Mouse (Mus musculus): ENCODE results near the gene Stau1. TPM values are rescaled to one million over a fixed set of nuclear protein-coding genes. Genes with fewer than 3 reads are reported as not detected.
A peak's percentile ranks its signal among the peaks of the same experiment; 100 is the strongest.
"Not testable (repeated sequence)": the region's sequence is repeated elsewhere in the genome, so short reads cannot be mapped to it uniquely, and the experiment has no call there.

Stau1 gene
- polyA plus RNA-seq, 1 experiment from 2014 or later = 50.9 TPM

DNA sequence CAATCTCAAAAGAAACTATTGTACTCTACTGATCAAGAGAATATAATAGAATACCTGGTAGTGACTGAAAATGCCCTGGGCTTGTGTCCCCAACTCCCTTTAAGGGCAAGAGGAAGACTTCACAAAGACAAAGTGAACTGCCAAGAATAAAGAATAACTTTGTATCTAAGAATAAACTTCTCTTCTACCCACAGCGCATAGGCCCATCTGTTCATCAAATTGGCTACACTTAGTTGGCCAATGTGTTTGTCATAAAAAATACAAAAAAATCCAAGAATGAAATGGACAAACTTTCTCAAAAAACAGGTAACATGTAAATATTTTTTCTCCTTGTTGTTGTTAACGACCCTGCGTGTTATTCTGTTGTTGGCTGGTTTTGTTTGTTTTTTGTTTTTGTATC is 14.4 kb upstream of the Stau1 start:
- H3K4me1 ChIP-seq (replicated peaks) = peaks cover 7% of the 10 kb centered on the region
- no peak overlapping the region for H3K4me3 ChIP-seq
- H3K9ac ChIP-seq = no peak overlapping the region
- no peaks in the 10 kb centered on the region for H3K36me3 ChIP-seq
- WGBS = 87% methylated on average over 3 of the region's 3 CpGs
- H3K27ac ChIP-seq = no peak overlapping the region
- H3K9me3 ChIP-seq (replicated peaks) = no peaks in the 10 kb centered on the region
- no peak for ATAC-seq (replicated peaks; ENCODE audit: insufficient number of reproducible peaks, insufficient read depth, low FRiP score, low read depth)
- H3K4me2 ChIP-seq = no peak overlapping the region
- no peaks in the 10 kb centered on the region for H3K27me3 ChIP-seq

GRCm38 (mm10) chr2:167009483-167009882 is 13.4 kb upstream of the Stau1 start:
- ATAC-seq (replicated peaks; ENCODE audit: insufficient number of reproducible peaks, insufficient read depth, low FRiP score, low read depth) = no peak
- H3K27ac ChIP-seq = 0 out of 2 replicates have a peak overlapping the region, but pooled peaks have one; percentile 19

GRCm38 (mm10) chr2:167007565-167007964 is 11.5 kb upstream of the Stau1 start:
- H3K4me2 ChIP-seq; H3K36me3 ChIP-seq; H3K27me3 ChIP-seq; H3K4me1 ChIP-seq (replicated peaks); H3K4me3 ChIP-seq; ATAC-seq (replicated peaks; ENCODE audit: insufficient number of reproducible peaks, insufficient read depth, low FRiP score, low read depth); H3K9ac ChIP-seq; H3K9me3 ChIP-seq (replicated peaks); H3K27ac ChIP-seq: not testable (repeated sequence)
- 70% methylated on average over 4 of the region's 4 CpGs for WGBS

More at GRCm38 (mm10) chr2:167009483-167009882, 13.4 kb upstream of the Stau1 start:
- Histone ChIP-seq H3K9me3 (replicated peaks) (no peaks in the 10 kb centered on the region), H3K4me2 (no peak overlapping the region), H3K4me3 (no peak overlapping the region), H3K4me1 (replicated peaks) (peaks cover 4% of the 10 kb centered on the region; the same call in 1 of the 2 replicates), H3K36me3 (no peaks in the 10 kb centered on the region), H3K9ac (no peak overlapping the region), H3K27me3 (no peaks in the 10 kb centered on the region)
- 46% methylated on average over 4 of the region's 4 CpGs for whole genome bisulfite sequencing

DNA sequence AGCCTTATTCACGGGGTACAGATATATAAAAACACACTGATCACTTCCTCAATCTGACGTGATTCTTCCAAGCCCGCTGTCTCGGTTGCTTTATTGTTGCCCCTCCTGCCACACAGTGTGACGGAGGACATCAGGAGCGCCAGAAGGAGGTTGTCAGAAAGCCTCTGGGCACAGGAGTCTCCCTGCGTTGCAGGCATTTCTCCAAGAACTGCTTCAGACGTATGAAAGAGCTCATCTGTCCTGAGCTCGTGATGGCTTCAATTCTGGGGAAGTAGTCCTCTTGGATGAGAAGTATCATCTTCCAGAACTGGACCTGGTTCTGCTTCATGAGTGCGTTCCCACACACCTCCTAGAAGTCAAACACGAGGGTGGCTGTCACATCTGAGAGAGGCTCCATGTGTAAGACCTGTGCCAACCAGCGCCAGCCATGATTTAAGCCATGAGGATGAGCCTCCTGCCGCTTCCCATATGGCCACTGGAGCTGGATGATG is 10.9 kb upstream of the Stau1 start:
- Histone ChIP-seq H3K4me2 (no peak overlapping the region), H3K27ac (no peak overlapping the region), H3K27me3 (no peaks in the 10 kb centered on the region), H3K4me3 (no peak overlapping the region), H3K9ac (no peak overlapping the region), H3K4me1 (replicated peaks) (peaks cover 7% of the 10 kb centered on the region; the same call in 1 of the 2 replicates), H3K9me3 (replicated peaks) (no peaks in the 10 kb centered on the region), H3K36me3 (no peaks in the 10 kb centered on the region)
- WGBS = 68% methylated on average over 13 of the region's 13 CpGs
- no peak for ATAC-seq (replicated peaks; ENCODE audit: insufficient number of reproducible peaks, insufficient read depth, low FRiP score, low read depth)

GRCm38 (mm10) chr2:167006355-167006754 is 10.3 kb upstream of the Stau1 start:
- Histone ChIP-seq H3K9ac (no peak overlapping the region), H3K4me2 (no peak overlapping the region), H3K9me3 (replicated peaks) (no peaks in the 10 kb centered on the region), H3K27me3 (no peaks in the 10 kb centered on the region), H3K4me3 (no peak overlapping the region), H3K36me3 (no peaks in the 10 kb centered on the region), H3K4me1 (replicated peaks) (peaks cover 7% of the 10 kb centered on the region; the same call in 1 of the 2 replicates), H3K27ac (no peak overlapping the region)
- WGBS = 77% methylated on average over 2 of the region's 2 CpGs
- no peak for ATAC-seq (replicated peaks; ENCODE audit: insufficient number of reproducible peaks, insufficient read depth, low FRiP score, low read depth)

DNA sequence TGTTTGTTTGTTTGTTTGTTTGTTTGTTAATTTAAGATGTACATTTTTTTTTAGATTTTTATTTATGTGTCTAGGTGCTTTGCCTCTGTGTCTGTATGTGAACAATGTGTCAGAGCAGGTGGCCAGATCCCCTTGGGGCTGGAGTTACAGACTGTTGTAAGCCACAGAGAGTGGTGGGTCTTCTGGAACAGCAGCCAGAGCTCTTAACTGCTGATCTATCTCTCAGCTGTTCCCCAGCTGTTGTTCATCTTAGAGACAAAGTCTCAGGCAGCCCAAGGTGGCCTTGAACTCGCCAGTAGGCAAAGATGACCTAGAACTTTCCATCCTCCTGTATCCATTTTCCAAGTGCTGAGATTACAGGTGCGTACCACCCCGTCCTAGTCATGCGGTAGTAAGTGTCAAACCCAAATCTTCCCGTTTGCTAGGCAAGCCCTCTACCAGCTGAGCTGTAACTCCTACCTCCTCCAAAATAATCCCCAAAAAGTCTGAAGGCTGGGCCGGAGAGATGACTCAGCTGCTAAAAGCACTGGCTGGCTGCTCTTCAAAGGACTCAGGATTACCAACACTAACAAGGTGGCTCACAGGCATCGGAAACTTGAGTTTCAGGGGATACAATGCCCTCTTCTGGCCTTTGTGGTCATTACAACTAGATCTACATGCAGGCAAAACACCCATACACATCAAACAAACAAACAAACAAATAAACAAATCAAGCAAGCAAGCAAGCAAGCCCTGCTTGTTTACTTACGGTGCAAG is 8.2 kb upstream of the Stau1 start:
- no peaks in the 10 kb centered on the region for H3K36me3 ChIP-seq
- 46% methylated on average over 8 of the region's 8 CpGs for WGBS
- H3K4me2 ChIP-seq = no peak overlapping the region
- H3K27me3 ChIP-seq = no peaks in the 10 kb centered on the region
- peaks cover 7% of the 10 kb centered on the region; the same call in 1 of the 2 replicates for H3K4me1 ChIP-seq (replicated peaks)
- H3K9ac ChIP-seq = peak overlapping the region; percentile 25; the same call in 1 of the 2 replicates
- no peaks in the 10 kb centered on the region for H3K9me3 ChIP-seq (replicated peaks)
- H3K4me3 ChIP-seq = no peak overlapping the region
- no peak overlapping the region for H3K27ac ChIP-seq
- no peak for ATAC-seq (replicated peaks; ENCODE audit: insufficient number of reproducible peaks, insufficient read depth, low FRiP score, low read depth)

GRCm38 (mm10) chr2:167001486-167001885 is 5.4 kb upstream of the Stau1 start:
- Histone ChIP-seq H3K36me3 (no peaks in the 10 kb centered on the region), H3K4me1 (replicated peaks) (peaks cover 6% of the 10 kb centered on the region; the same call in 1 of the 2 replicates), H3K27ac (no peak overlapping the region), H3K4me3 (no peak overlapping the region), H3K4me2 (no peak overlapping the region), H3K9me3 (replicated peaks) (no peaks in the 10 kb centered on the region), H3K27me3 (no peaks in the 10 kb centered on the region), H3K9ac (no peak overlapping the region)
- ATAC-seq (replicated peaks; ENCODE audit: insufficient number of reproducible peaks, insufficient read depth, low FRiP score, low read depth) = no peak
- 73% methylated on average over 9 of the region's 9 CpGs for WGBS

DNA sequence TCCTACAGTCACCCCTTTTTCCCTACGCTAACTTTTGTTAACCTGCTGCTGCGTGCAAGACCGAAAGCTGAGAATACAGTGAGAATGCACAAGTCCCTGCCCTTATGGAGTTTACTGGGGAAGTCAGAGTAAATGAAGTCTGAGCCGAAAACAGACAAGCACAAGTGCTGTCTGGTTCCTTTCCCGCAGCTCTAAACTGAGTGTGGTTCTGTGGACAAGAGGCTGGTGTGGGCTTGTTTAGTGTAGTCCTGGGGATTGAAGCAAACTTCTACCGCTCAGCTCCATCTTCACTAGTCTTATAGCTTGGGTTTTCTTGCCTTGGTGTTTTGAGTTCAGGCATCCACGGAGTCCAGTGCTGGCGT is 415 bp upstream of the Stau1 start:
- Histone ChIP-seq H3K36me3 (no peaks in the 10 kb centered on the region), H3K27me3 (no peaks in the 10 kb centered on the region), H3K27ac (peak overlapping the region; percentile 98), H3K9me3 (replicated peaks) (no peaks in the 10 kb centered on the region), H3K9ac (peak overlapping the region; percentile 36), H3K4me1 (replicated peaks) (peaks cover 31% of the 10 kb centered on the region), H3K4me2 (peak overlapping the region; percentile 54), H3K4me3 (peak overlapping the region; percentile 98)
- 36% methylated on average over 8 of the region's 8 CpGs for WGBS
- ATAC-seq (replicated peaks; ENCODE audit: insufficient number of reproducible peaks, insufficient read depth, low FRiP score, low read depth) = no peak

DNA sequence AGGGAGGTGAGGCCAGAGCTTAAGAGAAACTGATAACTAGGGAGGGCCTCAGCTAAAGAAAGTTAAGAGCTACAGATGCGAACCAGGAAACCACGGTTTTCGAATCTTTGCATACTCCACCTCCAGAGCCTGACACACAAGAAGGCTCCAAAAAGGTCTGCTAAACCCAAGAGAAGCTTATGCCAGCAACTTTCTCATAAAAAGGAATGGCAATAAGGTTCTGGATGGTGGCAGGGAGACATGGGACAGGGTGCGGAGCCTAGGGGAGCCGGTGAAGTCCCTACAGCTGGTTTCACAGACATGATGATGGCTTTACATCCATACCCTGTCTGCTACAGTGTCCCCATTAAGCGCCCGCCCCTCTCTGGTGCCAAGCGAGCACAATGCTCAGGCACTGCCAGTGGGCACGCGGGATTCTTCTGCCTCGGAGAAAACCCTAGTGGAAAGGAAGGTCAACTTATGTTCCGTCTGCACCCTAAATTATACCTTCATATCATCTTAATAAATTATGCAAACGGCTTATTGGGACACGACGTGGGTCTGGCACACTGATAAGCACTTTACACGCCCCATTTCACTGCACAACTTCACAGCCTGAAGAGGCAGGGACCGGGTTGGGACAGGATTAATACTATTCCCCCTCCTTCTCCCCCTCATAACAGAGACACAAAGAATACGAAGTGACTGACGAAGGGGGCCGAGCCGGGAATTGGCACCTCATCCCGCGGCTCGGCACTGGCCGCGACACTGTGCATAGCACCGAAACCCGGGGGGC is 891 bp downstream of the Stau1 start:
- Histone ChIP-seq H3K9ac (peak overlapping the region; percentile 99), H3K27ac (peak overlapping the region; percentile 98), H3K9me3 (replicated peaks) (no peaks in the 10 kb centered on the region), H3K4me2 (peak overlapping the region; percentile 82), H3K36me3 (no peaks in the 10 kb centered on the region), H3K27me3 (no peaks in the 10 kb centered on the region), H3K4me1 (replicated peaks) (peaks cover 43% of the 10 kb centered on the region), H3K4me3 (peak overlapping the region; percentile 98)
- ATAC-seq (replicated peaks; ENCODE audit: insufficient number of reproducible peaks, insufficient read depth, low FRiP score, low read depth) = no peak
- WGBS = 1% methylated on average over 28 of the region's 28 CpGs

- Histone ChIP-seq H3K36me3 (no peaks in the 10 kb centered on the region), H3K27ac (no peak overlapping the region; the same call in 1 of the 2 replicates), H3K27me3 (no peaks in the 10 kb centered on the region), H3K4me3 (no peak overlapping the region), H3K4me1 (replicated peaks) (peaks cover 45% of the 10 kb centered on the region), H3K9ac (no peak overlapping the region), H3K4me2 (no peak overlapping the region), H3K9me3 (replicated peaks) (no peaks in the 10 kb centered on the region)
- no peak for ATAC-seq (replicated peaks; ENCODE audit: insufficient number of reproducible peaks, insufficient read depth, low FRiP score, low read depth)
Measured at GRCm38 (mm10) chr2:166991945-166992344, 4.2 kb downstream of the Stau1 start.

- Histone ChIP-seq H3K36me3 (no peaks in the 10 kb centered on the region), H3K4me1 (replicated peaks) (peaks cover 43% of the 10 kb centered on the region), H3K27me3 (no peaks in the 10 kb centered on the region), H3K4me2 (no peak overlapping the region), H3K9me3 (replicated peaks) (no peaks in the 10 kb centered on the region), H3K27ac (no peak overlapping the region), H3K9ac (no peak overlapping the region), H3K4me3 (no peak overlapping the region)
- no peak for ATAC-seq (replicated peaks; ENCODE audit: insufficient number of reproducible peaks, insufficient read depth, low FRiP score, low read depth)
- WGBS = 51% methylated on average over 7 of the region's 7 CpGs
Measured at GRCm38 (mm10) chr2:166990861-166991260, 5.2 kb downstream of the Stau1 start.
